In the genomic region with DNA sequence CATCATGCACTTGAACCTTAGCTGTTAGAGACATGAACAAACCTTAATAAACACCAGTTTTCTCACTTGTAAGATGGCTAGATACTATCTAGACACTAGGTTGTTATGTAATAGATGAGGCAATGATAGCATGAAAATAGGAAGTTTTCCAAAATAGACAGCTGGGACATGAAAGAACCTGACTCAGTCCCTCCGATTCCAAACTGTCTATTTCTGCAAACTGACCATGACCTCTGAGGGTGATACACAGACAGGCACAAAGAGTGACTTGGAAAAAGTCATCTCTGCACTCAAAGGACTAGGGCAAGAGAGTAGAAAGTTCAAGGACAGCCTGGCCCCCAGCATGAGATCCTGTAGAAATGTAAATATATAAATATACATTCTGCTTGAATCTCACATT, we compare ENCODE assay signal across 17 mouse cellular contexts.
DNase-seq lines count a peak whose midpoint lies in the region; ATAC-seq lines count a peak whose summit lies in the region.
"Had no signal": no experiment of that assay in that cellular context is flagged by ENCODE, and none has a peak within 500 bp of the region (broad histone marks: within the 10 kb centered on the region; RNA-seq: fewer than 3 reads in every experiment).

No protein-coding gene starts in this region.

- 0 out of 2 replicates have a peak, but pooled peaks have one; percentile 31 for ATAC-seq in monocyte, adult 5-6 weeks (replicated peaks; ENCODE audit: insufficient number of reproducible peaks, low FRiP score, low TSS enrichment, poor library complexity, severe bottlenecking)
- ATAC-seq: forebrain, embryonic 14.5 days; intestine, embryonic 15.5 days had no signal

- DNase-seq in adrenal gland, adult (ENCODE audit: inconsistent age in 2 of 2, low spot score in 1 of 2), result peak; percentile 45 to 84
- no peak for DNase-seq in adrenal gland, postnatal 10 days
- DNase-seq in cerebellum, adult 9-11 months, result peak; percentile 6
- DNase-seq in cerebellum, adult 18-20 months, result no peak
- peak; percentile 55 for DNase-seq in lung, postnatal 25 days (ENCODE audit: low spot score)
- no peak for DNase-seq in lung, postnatal 10 days
- DNase-seq in ovary, adult 18-20 months (ENCODE audit: low spot score), result no peak
- DNase-seq: cerebellum, adult 11 months; gastrocnemius, postnatal 25 days; kidney, adult 8-10 months; kidney, postnatal 10 days; liver; retina, postnatal 1 day; right cerebral cortex, postnatal 25 days had no signal

Comparison
In these comparisons a context has a peak if more than half of its experiments do, and no peak if none do; other contexts are left out.
1. DNase-seq: peak in adrenal gland, adult (2 of 2), cerebellum, adult 9-11 months (single experiment) and lung, postnatal 25 days (single experiment); none in adrenal gland, postnatal 10 days (single experiment), cerebellum, adult 18-20 months (0 of 2), lung, postnatal 10 days (single experiment) and ovary, adult 18-20 months (single experiment).